Mouse (Mus musculus): ENCODE results near the gene Tmem126a. TPM values are rescaled to one million over a fixed set of nuclear protein-coding genes. Genes with fewer than 3 reads are reported as not detected.
A peak's percentile ranks its signal among the peaks of the same experiment; 100 is the strongest.

The Tmem126a gene
- 10 to 100 TPM; 39.6 to 41.0 TPM for total RNA-seq (2021)
- long read RNA-seq, transcript Tmem126a-201 (5 exons, 799 nt), result major isoform, 22 of 40 reads
- long read RNA-seq, partial matches to known transcripts, result 3 of 40 reads
- long read RNA-seq, other reads (novel, unspliced or antisense), result 6 of 40 reads

DNA sequence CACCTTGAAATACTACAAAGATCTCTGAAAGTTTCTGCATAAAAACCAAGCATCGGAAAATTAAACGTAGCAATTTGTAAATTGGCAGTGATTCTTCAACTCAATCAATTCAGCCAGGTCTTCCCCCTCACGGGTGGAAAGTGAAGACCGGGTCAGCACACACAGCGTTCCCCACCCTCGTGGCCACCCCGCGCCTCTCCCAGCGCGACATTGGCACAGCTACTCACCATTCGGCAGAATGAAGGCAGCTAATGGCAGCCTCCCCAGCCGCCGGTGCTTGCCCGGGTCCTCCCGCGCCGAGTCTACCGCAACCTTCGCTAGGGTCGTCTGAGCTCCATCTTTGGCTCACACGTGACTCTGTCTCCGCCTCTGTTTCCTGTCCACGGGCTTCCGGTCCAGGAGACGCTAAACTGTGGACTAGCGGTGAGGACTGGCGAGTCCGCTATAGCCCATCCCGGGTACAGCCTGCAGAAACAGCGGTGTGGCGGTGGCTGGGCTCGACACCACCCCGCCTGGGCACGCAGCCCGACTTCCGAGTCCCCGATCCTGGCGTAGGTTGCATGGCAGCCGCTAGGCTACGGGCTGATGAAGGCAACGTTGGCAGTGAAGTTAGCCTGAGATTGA lies at the start of gene Tmem126a:
TSS of gene Tmem126a (minus strand) at position 385 of the 624 bp plus-strand sequence.
- DNase-seq (ENCODE audit: low spot score in 2 of 2), result peak; percentile 76 to 85

DNA sequence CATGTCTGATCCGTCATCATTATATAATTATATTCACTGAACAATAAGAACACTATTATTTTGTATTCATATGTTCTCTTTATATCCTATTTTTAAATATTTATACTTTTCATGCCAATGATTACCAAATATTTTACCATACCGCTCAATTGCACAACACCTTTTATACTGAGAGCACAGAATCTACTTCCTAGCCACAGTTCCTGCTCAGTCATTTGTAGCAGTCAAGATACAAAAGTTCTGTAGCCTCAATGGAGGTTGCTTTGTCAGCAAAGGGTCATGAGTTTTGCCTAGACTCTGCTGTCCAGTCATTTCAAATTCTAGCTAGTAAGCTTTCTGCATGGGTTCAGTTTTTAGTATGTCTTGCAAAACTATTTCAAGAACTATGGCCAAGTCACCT lies 25.6 kb upstream of the Tmem126a start:
- no peak for DNase-seq (ENCODE audit: low spot score in 2 of 2)

DNA sequence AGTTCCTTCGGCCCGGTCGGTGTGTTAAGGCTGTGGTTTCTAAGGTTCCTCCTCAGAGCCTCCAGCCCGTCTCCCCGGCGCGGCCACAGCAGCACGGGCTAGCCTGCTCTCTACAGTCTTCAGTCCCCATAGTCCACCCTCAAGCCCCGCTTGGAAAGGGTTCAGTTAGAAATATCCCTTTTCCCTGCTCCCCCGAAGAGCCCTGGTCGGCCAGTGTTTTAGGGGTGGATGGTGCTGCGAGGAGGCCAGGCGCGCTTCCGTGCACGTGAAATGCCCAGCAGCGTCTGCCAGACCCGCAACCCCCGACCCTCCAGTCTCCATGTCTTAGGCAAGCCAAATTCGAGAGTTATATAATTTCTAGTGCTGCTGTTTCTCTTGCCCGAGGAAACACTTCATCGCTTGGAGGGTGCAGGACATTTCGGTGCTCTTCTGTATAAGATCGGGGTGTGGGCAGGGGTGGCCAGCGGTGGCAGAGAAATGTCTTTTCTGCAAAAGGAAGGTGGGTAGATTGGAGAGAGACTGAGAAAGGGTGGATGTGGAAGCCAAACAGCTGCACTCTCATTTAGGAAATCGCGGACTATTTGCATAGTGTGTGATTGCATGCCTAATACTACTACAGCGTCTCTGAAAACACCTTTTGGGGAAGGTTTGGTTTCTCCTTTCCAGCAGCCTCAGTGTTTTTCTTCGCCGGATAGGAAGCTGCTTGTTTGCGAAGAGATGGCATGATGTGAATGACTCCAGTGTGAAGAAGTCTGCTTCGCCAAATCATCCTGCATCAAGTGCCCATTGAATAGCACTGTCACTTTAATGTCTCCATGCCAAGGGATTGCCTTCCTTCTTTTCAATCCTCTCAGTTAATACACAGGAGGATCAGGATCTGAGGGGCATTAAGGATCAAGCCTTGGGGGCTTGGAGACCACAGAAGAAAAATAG lies 19.6 kb upstream of the Tmem126a start, which contains the start of gene Dlg2:
TSS of gene Dlg2 (plus strand) at position 360 of the 933 bp plus-strand sequence.
- DNase-seq (ENCODE audit: low spot score in 2 of 2), result peak; percentile 51 to 67

DNA sequence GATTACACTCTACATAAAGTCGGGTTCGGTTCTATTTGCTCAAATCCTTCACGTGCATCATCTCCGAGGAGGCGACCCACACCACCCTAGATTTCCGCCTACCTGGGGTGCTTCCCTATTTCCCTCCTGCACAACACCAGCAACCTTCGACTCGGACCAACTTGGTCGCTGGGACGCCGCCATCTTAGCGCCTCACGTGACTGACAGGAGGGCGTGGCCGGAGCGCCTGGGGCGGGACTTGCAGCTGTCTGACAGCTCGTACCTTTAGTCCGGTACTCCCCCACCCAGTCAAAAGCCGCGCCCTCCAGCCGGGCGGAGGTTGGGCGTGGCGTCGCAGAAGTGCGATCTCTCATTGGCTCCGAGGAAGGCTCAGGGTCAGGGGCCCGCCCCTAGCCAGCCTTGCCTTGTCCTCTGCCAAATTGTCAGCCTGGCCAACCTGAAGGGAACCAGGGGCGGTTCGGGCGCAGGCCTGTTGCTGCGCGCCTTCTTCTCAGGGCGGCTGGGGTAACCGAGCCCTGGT lies 18.8 kb upstream of the Tmem126a start, which contains the start of gene Tmem126b:
TSS of gene Tmem126b (minus strand) at position 209 of the 520 bp plus-strand sequence.
- peak; percentile 99 for DNase-seq (ENCODE audit: low spot score in 2 of 2)

DNA sequence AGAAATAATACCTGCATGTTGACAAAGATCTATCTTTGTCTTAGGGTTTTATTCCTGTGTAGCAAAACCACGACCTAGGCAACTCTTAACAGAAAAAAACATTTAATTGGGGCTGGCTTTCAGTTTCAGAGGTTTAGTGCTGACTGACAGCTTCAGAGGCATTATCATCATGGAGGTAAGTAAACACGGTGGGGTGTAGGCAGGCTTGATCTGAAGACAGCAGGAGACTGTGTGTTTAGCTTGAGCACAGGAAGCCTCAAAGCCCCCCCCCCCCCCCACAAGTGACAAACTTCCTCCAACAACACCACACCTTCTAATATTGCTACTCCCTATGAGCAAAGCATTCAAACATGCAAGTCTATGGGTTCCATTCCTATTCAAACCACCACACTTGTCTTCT lies 16.5 kb upstream of the Tmem126a start:
- no peak for DNase-seq (ENCODE audit: low spot score in 2 of 2)

DNA sequence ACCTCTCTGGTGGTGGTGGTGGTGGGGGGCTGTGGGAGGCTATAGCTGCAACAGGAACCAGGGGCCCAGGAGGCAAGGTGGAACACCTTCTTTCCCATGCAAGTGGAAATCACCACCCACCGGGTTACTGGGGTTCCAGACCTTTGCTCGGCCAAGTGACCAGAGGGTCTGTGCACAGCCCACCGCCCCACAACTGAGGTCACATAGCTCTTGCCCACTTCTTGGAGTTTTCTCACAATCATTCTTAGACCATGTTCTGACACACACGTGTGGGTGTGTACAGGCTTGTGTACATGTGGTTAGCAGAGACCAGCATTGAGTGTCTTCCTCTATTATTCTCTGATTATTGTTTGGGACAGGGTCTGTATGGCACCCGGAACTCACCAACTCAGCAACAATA lies 4.4 kb upstream of the Tmem126a start:
- no peak for DNase-seq (ENCODE audit: low spot score in 2 of 2)

DNA sequence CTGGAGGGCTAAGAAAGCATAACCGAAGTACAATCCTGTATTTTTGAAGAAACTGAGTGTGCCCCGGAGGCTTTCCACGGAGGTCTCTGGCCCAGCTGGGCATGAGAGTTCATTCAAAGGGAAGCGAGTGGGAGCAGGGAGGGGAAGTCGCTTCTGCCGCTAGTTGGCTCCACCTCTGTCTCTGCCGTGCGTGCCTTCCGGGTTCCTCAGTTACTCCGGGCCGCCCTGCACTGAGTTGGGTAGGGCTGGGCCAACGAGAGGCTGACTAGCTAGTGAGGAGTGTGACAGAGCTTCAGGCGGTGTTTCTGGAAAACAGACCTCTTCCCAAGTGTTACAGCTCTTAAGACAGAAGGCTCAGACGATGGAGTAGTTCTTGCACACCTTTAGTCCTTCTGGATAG lies 3.9 kb upstream of the Tmem126a start:
- DNase-seq (ENCODE audit: low spot score in 2 of 2), result no peak

DNA sequence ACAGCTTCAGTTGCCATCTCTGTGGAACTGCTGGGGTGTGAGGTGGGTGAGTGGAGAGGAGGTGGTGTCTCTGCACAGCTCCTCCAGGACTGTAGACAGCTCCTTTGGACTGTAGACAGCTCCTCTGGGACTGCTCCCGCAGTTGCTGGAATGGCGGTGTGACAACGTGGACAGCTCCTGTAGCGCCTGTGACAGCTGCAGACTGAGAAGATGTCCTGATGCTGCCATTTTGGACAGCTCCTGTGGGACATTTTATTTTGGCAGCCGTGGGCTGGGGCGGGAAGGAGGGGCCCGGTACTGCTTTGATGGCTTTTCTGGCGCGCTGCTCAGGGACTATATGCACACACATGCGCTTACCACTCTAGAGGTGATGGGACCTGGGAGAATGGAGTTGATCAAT lies 3.3 kb upstream of the Tmem126a start:
- no peak for DNase-seq (ENCODE audit: low spot score in 2 of 2)

DNA sequence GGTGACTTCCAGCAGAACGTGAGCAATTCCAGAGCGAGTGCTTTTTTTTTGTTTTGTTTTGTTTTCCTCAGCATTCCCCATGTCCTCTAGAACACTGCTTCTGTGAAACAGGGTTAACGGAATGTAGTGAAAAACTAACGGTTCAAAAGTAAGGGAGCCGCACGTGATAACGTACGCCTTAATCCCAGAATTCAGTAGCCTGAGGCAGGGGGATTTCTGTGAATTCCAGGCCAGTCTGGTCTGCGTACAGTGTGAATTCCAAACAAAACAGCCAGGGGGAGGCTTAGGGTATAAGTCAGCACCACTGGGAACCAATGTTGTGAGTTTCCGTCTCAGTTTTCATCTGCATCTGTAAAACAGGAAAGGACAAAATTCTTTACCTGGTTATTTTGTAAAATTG lies 488 bp upstream of the Tmem126a start:
- no peak for DNase-seq (ENCODE audit: low spot score in 2 of 2)

DNA sequence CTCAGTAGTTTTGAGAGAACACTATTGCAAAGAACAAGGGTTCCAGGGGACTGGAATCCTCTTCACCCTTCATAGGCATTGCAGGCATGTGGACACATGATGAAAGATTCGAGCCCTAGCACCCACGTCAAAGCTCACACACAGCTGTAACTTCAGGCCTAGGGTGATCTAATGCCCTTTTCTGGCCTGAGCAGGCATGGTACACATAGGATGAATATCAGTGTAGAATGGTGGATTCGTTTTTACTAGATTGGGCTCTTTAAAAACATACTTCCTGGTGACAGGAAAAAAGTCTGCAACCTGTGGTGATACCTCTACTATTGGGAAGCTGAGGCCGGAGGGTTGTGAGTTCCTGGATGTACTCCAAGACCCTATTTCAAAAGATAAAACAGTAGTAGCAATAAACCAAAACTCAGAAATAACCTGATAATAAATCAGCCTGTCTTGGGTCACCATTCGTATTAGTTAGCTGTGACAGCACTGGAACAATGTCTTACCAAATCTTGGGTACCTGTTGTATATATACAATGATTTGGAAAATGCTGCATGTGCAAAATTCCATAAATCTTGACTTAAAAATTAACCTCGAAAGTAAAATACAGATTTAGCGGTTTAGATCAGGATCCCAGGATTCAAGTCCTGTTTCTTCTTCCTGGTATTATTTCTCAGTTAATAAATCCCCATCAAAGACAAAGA lies 732 bp downstream of the Tmem126a start:
- DNase-seq (ENCODE audit: low spot score in 2 of 2), result no peak

DNA sequence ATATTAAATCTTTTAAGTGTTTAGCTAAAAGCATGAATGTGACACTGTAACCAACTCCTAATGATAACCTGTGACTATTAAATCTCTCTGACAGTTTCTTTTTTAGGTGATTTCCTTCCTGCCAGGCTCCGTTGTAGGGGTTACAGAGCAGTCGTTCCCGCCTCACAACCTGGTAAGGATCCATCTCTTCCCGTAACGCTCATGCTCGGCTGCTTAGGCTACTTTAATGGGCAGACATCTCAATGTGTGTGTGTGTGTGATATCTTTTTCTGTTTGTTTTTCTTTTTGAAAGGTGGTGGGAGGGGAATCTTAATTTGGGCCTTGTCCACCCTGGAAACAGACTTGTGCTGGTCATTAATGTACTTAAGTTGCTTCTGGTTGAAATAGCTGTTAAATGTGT lies 12.8 kb downstream of the Tmem126a start:
- DNase-seq (ENCODE audit: low spot score in 2 of 2), result no peak

DNA sequence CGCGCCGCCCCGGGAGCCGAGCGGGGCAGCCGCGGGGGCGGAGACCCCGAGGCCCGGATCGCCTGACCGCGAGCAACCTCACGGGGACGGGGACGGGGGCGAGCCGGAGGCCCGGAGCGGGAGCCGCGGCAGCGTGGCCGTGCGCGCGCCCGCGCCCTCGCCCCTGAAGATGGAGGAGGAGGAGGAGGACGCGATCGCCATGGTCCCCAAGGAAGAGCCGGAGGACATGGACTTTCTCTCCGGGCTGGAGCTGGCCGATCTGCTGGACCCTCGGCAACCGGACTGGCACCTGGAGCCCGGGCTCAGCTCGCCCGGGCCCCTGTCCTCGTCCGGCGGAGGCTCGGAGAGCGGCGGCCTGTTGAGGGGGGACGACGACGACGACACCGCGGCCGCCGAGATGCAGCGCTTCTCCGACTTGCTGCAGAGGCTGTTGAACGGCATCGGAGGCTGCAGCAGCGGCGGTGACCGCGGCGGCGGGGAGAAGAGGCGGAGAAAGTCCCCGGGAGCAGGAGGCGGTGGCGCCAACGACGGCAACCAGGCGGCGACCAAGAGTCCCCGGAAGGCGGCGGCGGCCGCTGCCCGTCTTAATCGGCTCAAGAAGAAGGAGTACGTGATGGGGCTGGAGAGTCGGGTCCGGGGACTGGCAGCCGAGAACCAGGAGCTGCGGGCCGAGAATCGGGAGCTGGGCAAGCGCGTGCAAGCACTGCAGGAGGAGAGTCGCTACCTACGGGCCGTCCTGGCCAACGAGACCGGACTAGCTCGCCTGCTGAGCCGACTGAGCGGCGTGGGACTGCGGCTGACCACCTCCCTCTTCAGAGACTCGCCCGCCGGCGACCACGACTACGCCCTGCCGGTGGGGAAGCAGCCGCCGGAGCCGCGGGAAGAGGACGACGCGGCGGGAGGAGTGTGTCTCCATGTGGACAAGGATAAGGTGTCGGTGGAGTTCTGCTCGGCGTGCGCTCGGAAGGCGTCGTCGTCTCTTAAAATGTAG lies 13.6 kb downstream of the Tmem126a start:
- peak; percentile 60 to 68 for DNase-seq (ENCODE audit: low spot score in 2 of 2)

DNA sequence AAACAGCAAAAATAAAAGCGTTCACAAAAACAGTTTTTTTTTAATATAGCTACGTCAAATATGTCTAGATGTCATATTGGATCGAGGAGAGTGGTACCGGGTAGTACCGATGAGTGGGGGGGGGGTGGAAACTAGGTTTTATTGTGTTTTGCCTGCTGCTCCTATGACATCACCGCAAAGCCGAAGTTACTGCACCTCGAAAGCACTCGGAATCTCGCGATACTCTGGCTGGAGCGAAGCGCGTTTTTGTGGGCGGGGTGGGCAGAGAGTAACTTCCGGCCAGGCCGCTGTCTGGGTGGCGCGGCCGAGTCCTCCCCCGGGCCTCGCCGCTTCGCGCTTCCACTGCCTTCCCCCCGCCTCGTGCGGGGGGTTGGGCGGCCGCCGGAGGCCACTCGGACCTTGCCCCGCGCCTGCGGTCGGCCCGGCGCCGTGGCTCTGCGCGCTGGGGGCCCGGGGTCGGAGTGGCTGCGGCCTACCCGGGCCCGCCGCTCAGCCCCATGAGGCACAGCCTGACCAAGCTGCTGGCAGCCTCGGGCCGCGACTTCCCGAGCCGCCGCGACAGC lies 14.4 kb downstream of the Tmem126a start, which contains the start of gene Crebzf:
TSS of gene Crebzf (plus strand) at position 212 of the 563 bp plus-strand sequence.
- DNase-seq (ENCODE audit: low spot score in 2 of 2), result peak; percentile 91 to 97

DNA sequence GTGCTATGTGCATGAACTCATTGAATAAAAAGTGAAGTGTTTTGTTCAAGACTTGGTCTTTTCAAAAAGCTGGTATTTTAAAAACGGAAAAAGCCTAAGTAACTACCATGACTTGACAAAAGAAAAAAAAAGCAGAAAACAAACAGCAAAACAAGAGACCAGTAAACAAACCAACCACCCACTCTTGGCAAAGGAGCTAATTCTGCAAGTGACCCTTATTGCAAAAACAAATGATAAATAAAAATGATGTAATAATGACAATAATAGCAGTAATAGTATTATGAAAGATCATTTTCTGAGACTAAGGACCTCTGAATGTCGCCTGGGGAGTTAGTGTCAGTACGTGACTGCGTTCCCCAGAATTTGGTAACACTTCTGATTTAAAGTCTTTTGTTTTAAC lies 15.0 kb downstream of the Tmem126a start:
- no peak for DNase-seq (ENCODE audit: low spot score in 2 of 2)

DNA sequence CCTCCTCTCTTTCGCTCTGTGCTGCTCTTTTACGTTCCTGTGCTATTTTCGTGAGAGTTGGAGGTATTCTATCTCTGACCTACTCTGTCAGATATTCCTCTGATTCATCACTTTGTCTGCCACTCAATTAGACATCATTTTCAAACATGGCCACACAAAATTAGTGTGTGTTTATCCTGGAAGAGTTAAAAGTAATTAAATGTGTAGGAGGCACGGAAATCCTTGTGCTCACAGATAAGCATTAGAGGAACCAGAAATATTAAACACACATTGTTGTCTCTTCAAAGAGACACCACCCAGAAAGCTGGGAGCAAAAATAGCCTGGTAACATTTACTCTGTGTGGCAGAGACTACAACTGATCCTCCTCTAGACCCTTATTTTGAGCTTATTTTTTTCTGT lies 17.0 kb downstream of the Tmem126a start:
- no peak for DNase-seq (ENCODE audit: low spot score in 2 of 2)

DNA sequence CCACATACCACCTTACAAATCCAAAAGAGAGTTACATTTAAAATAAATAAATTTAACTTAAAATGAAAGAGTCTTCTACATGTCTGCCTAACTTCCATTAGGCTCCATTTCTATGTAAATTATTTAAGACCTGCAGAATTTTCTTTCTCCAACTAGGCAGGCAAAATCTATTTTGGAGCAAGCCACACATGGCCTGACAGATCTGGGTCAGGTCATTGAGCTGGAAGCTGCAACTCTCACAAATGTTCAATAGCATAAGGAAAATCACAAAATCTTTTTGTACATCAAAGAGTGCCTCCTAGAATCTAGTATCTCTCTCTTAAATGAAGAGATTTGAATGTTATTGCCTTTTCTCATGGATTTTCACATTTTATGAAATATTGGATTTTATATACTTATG lies 24.8 kb downstream of the Tmem126a start:
- DNase-seq (ENCODE audit: low spot score in 2 of 2), result no peak

DNA sequence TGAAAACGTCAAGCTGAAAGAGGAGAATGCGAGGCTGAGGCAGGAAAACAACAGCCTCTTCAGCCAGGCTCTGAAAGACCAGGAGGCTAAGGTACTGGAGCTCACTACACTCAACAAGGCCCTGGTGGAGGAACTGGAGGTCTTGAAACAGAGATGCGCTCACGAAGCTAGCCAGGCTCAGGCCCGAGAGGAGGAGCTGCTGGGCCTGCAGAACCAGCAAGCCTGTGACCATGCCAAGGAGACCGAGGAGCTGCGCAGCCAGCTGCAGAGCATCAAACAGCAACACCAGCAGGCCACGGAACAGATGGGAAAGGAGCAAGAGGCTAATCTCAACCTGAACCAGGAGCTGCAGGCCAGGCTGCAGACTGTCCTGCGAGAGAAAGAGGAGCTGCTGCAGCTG lies 30.0 kb downstream of the Tmem126a start:
- DNase-seq (ENCODE audit: low spot score in 2 of 2), result no peak

DNA sequence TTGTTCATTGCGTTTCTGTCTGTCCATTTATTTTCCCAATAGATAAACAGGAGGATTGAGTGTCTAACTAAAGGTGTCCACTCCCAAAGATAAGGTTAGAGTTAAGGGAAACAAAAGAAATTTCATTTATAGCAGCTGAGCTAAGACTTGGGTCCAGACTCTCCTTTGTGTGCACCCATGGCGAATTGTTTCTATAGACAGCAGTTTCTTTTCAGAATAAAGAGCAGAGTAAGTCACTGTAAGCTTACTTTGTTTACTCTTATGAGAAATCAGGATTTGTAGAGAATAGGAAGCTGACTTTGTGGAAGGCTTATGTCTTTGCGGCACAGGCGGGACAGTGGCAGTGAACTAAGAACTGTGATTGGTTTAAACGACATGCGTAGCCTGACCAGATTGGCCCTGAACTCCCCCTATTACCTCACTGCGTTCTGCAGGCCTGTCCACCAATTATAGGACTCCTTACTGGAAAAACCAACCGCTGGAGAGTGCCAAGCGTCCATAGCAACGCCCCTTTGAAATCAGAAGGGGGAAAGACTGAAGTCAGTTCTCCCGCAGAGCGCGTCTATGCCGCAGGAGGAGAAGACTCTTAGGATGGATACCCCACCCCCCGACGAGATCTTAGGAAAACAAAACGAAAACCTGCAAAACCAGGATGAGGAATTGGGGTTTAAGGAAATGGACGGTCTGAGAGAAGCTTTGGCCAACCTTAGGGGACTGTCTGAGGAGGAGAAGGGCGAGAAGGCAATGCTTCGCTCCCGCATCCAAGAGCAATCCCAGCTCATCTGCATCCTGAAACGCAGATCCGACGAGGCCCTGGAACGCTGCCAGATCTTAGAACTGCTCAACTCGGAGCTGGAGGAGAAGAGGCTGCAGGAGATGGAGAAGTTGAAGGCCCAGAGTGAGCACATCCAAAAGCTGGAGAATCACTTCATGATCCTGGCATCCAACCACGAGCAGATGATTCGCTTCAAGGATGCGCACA lies 30.7 kb downstream of the Tmem126a start, which contains the start of gene Ccdc89:
TSS of gene Ccdc89 (plus strand) at position 558 of the 982 bp plus-strand sequence.
- peak; percentile 79 to 86 for DNase-seq (ENCODE audit: low spot score in 2 of 2)
